Mouse (Mus musculus): ENCODE measurements around the gene Zfp704. TPM values are rescaled to one million over a fixed set of nuclear protein-coding genes. Genes with fewer than 3 reads are reported as not detected.

The Zfp704 gene
- polyA plus RNA-seq (2014; fragmentation: Nextera tagmentation; extraction: Ambion mirVana) = 7.8 and 8.1 TPM in 2 replicates

- Histone ChIP-seq H3K27ac (ENCODE audit: low read depth, low read length) (peak within 1 kb of the TSS; percentile 79), H3K4me1 (replicated peaks; ENCODE audit: control insufficient read depth, insufficient read depth, low read length) (peaks cover 5% of the 10 kb centered on the region; the same call in 1 of the 2 replicates), H3K27me3 (ENCODE audit: control insufficient read depth, insufficient read depth, low read length) (no peaks in the 10 kb centered on the region), H3K4me2 (ENCODE audit: low read depth, low read length, severe bottlenecking) (peak within 1 kb of the TSS; percentile 89), H3K9me3 (ENCODE audit: control insufficient read depth, low read length) (no peaks in the 10 kb centered on the region), H3K36me3 (ENCODE audit: control insufficient read depth, insufficient read depth, low read length) (no peaks in the 10 kb centered on the region), H3K4me3 (ENCODE audit: low read depth, low read length) (peak within 1 kb of the TSS; percentile 84), H3K9ac (ENCODE audit: low read length) (peak within 1 kb of the TSS; percentile 89)
- ATAC-seq (replicated peaks; ENCODE audit: low FRiP score) (peak; percentile 86), DNase-seq (ENCODE audit: low spot score) (peak; percentile 92)
- under 1% methylated on average over 63 of the region's 97 CpGs for WGBS
Measured at GRCm38 (mm10) chr3:9609581-9610341, at the start of gene Zfp704. Gene Zfp704, minus strand, starts transcription at chr3:9610085.

- Histone ChIP-seq H3K9ac (ENCODE audit: low read length) (no peak overlapping the region), H3K9me3 (ENCODE audit: control insufficient read depth, low read length) (no peaks in the 10 kb centered on the region), H3K4me1 (replicated peaks; ENCODE audit: control insufficient read depth, insufficient read depth, low read length) (no peaks in the 10 kb centered on the region), H3K36me3 (ENCODE audit: control insufficient read depth, insufficient read depth, low read length) (no peaks in the 10 kb centered on the region), H3K27ac (ENCODE audit: low read depth, low read length) (no peak overlapping the region), H3K4me3 (ENCODE audit: low read depth, low read length) (no peak overlapping the region), H3K4me2 (ENCODE audit: low read depth, low read length, severe bottlenecking) (no peak overlapping the region), H3K27me3 (ENCODE audit: control insufficient read depth, insufficient read depth, low read length) (no peaks in the 10 kb centered on the region)
- no peak for ATAC-seq (replicated peaks; ENCODE audit: low FRiP score)
- 86% methylated on average over 10 of the region's 10 CpGs for WGBS
- DNase-seq (ENCODE audit: low spot score) = no peak
Measured at GRCm38 (mm10) chr3:9633036-9634005, 23.4 kb upstream of the Zfp704 start.

GRCm38 (mm10) chr3:9629951-9630350 lies 20.1 kb upstream of the Zfp704 start:
- peak; percentile 70 for ATAC-seq (replicated peaks; ENCODE audit: low FRiP score)
- no peaks in the 10 kb centered on the region for H3K36me3 ChIP-seq (ENCODE audit: control insufficient read depth, insufficient read depth, low read length)
- peak; percentile 70 for DNase-seq (ENCODE audit: low spot score)
- H3K27me3 ChIP-seq (ENCODE audit: control insufficient read depth, insufficient read depth, low read length) = no peaks in the 10 kb centered on the region
- no peaks in the 10 kb centered on the region for H3K9me3 ChIP-seq (ENCODE audit: control insufficient read depth, low read length)
- peak overlapping the region; percentile 54 for H3K9ac ChIP-seq (ENCODE audit: low read length)
- H3K4me3 ChIP-seq (ENCODE audit: low read depth, low read length) = no peak overlapping the region
- 19% methylated on average over 17 of the region's 17 CpGs for WGBS
- H3K4me1 ChIP-seq (replicated peaks; ENCODE audit: control insufficient read depth, insufficient read depth, low read length) = no peaks in the 10 kb centered on the region
- H3K27ac ChIP-seq (ENCODE audit: low read depth, low read length) = no peak overlapping the region
- peak overlapping the region; percentile 32 for H3K4me2 ChIP-seq (ENCODE audit: low read depth, low read length, severe bottlenecking)

- ATAC-seq (replicated peaks; ENCODE audit: low FRiP score) (no peak), DNase-seq (ENCODE audit: low spot score) (no peak)
- H3K4me3 ChIP-seq (ENCODE audit: low read depth, low read length) = no peak overlapping the region
- WGBS = 83% methylated on average over 4 of the region's 4 CpGs
- no peak overlapping the region for H3K4me2 ChIP-seq (ENCODE audit: low read depth, low read length, severe bottlenecking)
- no peak overlapping the region for H3K9ac ChIP-seq (ENCODE audit: low read length)
- no peaks in the 10 kb centered on the region for H3K4me1 ChIP-seq (replicated peaks; ENCODE audit: control insufficient read depth, insufficient read depth, low read length)
- no peak overlapping the region for H3K27ac ChIP-seq (ENCODE audit: low read depth, low read length)
- H3K9me3 ChIP-seq (ENCODE audit: control insufficient read depth, low read length) = no peaks in the 10 kb centered on the region
- H3K27me3 ChIP-seq (ENCODE audit: control insufficient read depth, insufficient read depth, low read length) = no peaks in the 10 kb centered on the region
- no peaks in the 10 kb centered on the region for H3K36me3 ChIP-seq (ENCODE audit: control insufficient read depth, insufficient read depth, low read length)
Measured at GRCm38 (mm10) chr3:9628041-9628440, 18.2 kb upstream of the Zfp704 start.

- 72% methylated on average over 5 of the region's 5 CpGs for WGBS
- no peak overlapping the region for H3K27ac ChIP-seq (ENCODE audit: low read depth, low read length)
- no peaks in the 10 kb centered on the region for H3K27me3 ChIP-seq (ENCODE audit: control insufficient read depth, insufficient read depth, low read length)
- H3K9me3 ChIP-seq (ENCODE audit: control insufficient read depth, low read length) = no peaks in the 10 kb centered on the region
- H3K36me3 ChIP-seq (ENCODE audit: control insufficient read depth, insufficient read depth, low read length) = no peaks in the 10 kb centered on the region
- H3K4me3 ChIP-seq (ENCODE audit: low read depth, low read length) = no peak overlapping the region
- no peak for DNase-seq (ENCODE audit: low spot score)
- H3K4me2 ChIP-seq (ENCODE audit: low read depth, low read length, severe bottlenecking) = no peak overlapping the region
- no peak for ATAC-seq (replicated peaks; ENCODE audit: low FRiP score)
- no peak overlapping the region for H3K9ac ChIP-seq (ENCODE audit: low read length)
- no peaks in the 10 kb centered on the region for H3K4me1 ChIP-seq (replicated peaks; ENCODE audit: control insufficient read depth, insufficient read depth, low read length)
Measured at GRCm38 (mm10) chr3:9626149-9626548, 16.3 kb upstream of the Zfp704 start.

GRCm38 (mm10) chr3:9620611-9621010 lies 10.7 kb upstream of the Zfp704 start:
- DNase-seq (ENCODE audit: low spot score) (no peak), ATAC-seq (replicated peaks; ENCODE audit: low FRiP score) (no peak)
- H3K27me3 ChIP-seq (ENCODE audit: control insufficient read depth, insufficient read depth, low read length) = no peaks in the 10 kb centered on the region
- H3K9me3 ChIP-seq (ENCODE audit: control insufficient read depth, low read length) = no peaks in the 10 kb centered on the region
- H3K4me2 ChIP-seq (ENCODE audit: low read depth, low read length, severe bottlenecking) = no peak overlapping the region
- no peak overlapping the region for H3K27ac ChIP-seq (ENCODE audit: low read depth, low read length)
- no peak overlapping the region for H3K9ac ChIP-seq (ENCODE audit: low read length)
- H3K4me1 ChIP-seq (replicated peaks; ENCODE audit: control insufficient read depth, insufficient read depth, low read length) = no peaks in the 10 kb centered on the region
- H3K36me3 ChIP-seq (ENCODE audit: control insufficient read depth, insufficient read depth, low read length) = no peaks in the 10 kb centered on the region
- 93% methylated on average over 12 of the region's 12 CpGs for WGBS
- no peak overlapping the region for H3K4me3 ChIP-seq (ENCODE audit: low read depth, low read length)

GRCm38 (mm10) chr3:9619562-9620275 lies 9.8 kb upstream of the Zfp704 start:
- H3K9ac ChIP-seq (ENCODE audit: low read length) = no peak overlapping the region
- H3K36me3 ChIP-seq (ENCODE audit: control insufficient read depth, insufficient read depth, low read length) = no peaks in the 10 kb centered on the region
- no peak for ATAC-seq (replicated peaks; ENCODE audit: low FRiP score)
- no peaks in the 10 kb centered on the region for H3K27me3 ChIP-seq (ENCODE audit: control insufficient read depth, insufficient read depth, low read length)
- WGBS = 81% methylated on average over 6 of the region's 6 CpGs
- no peak overlapping the region for H3K4me2 ChIP-seq (ENCODE audit: low read depth, low read length, severe bottlenecking)
- no peaks in the 10 kb centered on the region for H3K4me1 ChIP-seq (replicated peaks; ENCODE audit: control insufficient read depth, insufficient read depth, low read length)
- DNase-seq (ENCODE audit: low spot score) = no peak
- no peaks in the 10 kb centered on the region for H3K9me3 ChIP-seq (ENCODE audit: control insufficient read depth, low read length)
- H3K27ac ChIP-seq (ENCODE audit: low read depth, low read length) = no peak overlapping the region
- H3K4me3 ChIP-seq (ENCODE audit: low read depth, low read length) = no peak overlapping the region

- H3K27me3 ChIP-seq (ENCODE audit: control insufficient read depth, insufficient read depth, low read length) = no peaks in the 10 kb centered on the region
- no peaks in the 10 kb centered on the region for H3K4me1 ChIP-seq (replicated peaks; ENCODE audit: control insufficient read depth, insufficient read depth, low read length)
- H3K27ac ChIP-seq (ENCODE audit: low read depth, low read length) = no peak overlapping the region
- H3K4me2 ChIP-seq (ENCODE audit: low read depth, low read length, severe bottlenecking) = no peak overlapping the region
- DNase-seq (ENCODE audit: low spot score) (no peak), ATAC-seq (replicated peaks; ENCODE audit: low FRiP score) (no peak)
- 75% methylated on average over 9 of the region's 9 CpGs for WGBS
- no peak overlapping the region for H3K9ac ChIP-seq (ENCODE audit: low read length)
- no peak overlapping the region for H3K4me3 ChIP-seq (ENCODE audit: low read depth, low read length)
- no peaks in the 10 kb centered on the region for H3K36me3 ChIP-seq (ENCODE audit: control insufficient read depth, insufficient read depth, low read length)
- H3K9me3 ChIP-seq (ENCODE audit: control insufficient read depth, low read length) = no peaks in the 10 kb centered on the region
Measured at GRCm38 (mm10) chr3:9617101-9617500, 7.2 kb upstream of the Zfp704 start.
